Mouse (Mus musculus) limb, embryonic 15.5 days (tissue): ENCODE data around the gene Cog1. TPM values are rescaled to one million over a fixed set of nuclear protein-coding genes. Genes with fewer than 3 reads are reported as not detected.

Experiments
- ATAC-seq: fragments of 200-750 bp; cut with Nextera tagmentation; 2 replicates; pipeline ENCODE4 v1.8.0; 2017; ENCODE audit warnings: low read depth, moderate TSS enrichment; ENCODE audit not compliant: insufficient number of reproducible peaks, low FRiP score, low TSS enrichment
- H3K27ac ChIP-seq: fragments of 300-500 bp; sonication (generic); 2 replicates; pipeline ENCODE4 v1.5.1; 2015; ENCODE audit warnings: moderate library complexity, mild to moderate bottlenecking, inconsistent platforms
- H3K27me3 ChIP-seq: fragments of 300-500 bp; sonication (generic); 2 replicates; pipeline ENCODE4 v1.6.1; 2015; ENCODE audit warnings: inconsistent platforms
- H3K36me3 ChIP-seq: fragments of 300-500 bp; sonication (generic); 2 replicates; pipeline ENCODE4 v1.6.1; 2015; ENCODE audit warnings: inconsistent platforms
- H3K4me1 ChIP-seq: fragments of 300-500 bp; sonication (generic); 2 replicates; pipeline ENCODE4 v1.6.1; 2015; ENCODE audit warnings: inconsistent platforms
- H3K4me2 ChIP-seq: fragments of 300-500 bp; sonication (generic); 2 replicates; pipeline ENCODE4 v1.6.1; 2015; ENCODE audit warnings: mild to moderate bottlenecking, inconsistent platforms
- H3K4me3 ChIP-seq: fragments of 300-500 bp; sonication (generic); 2 replicates; pipeline ENCODE4 v1.5.1; 2015; ENCODE audit warnings: mild to moderate bottlenecking, inconsistent platforms
- H3K9ac ChIP-seq: fragments of 300-500 bp; sonication (generic); 2 replicates; pipeline ENCODE4 v1.6.1; 2015; ENCODE audit warnings: inconsistent platforms
- H3K9me3 ChIP-seq: fragments of 300-500 bp; sonication (generic); 2 replicates; pipeline ENCODE4 v1.6.1; 2016; ENCODE audit warnings: inconsistent platforms
- WGBS: fragments of 180-500 bp; shearing (Covaris S2); methylation state at CpG from one replicate; pipeline ENCODE4 v1.1.7; 2015; 5-methylcytosine and 5-hydroxymethylcytosine counted together
- polyA plus RNA-seq: library from polyadenylated mRNA; unstranded; fragments of >200 nt; fragmentation: Nextera tagmentation; extraction: Ambion mirVana; gene quantifications from 2 replicates; pipeline ENCODE4 v1.2.1, GENCODE M21; 2015

Gene Cog1
- polyA plus RNA-seq, 1 experiment from 2014 or later: 24.9 TPM

DNA sequence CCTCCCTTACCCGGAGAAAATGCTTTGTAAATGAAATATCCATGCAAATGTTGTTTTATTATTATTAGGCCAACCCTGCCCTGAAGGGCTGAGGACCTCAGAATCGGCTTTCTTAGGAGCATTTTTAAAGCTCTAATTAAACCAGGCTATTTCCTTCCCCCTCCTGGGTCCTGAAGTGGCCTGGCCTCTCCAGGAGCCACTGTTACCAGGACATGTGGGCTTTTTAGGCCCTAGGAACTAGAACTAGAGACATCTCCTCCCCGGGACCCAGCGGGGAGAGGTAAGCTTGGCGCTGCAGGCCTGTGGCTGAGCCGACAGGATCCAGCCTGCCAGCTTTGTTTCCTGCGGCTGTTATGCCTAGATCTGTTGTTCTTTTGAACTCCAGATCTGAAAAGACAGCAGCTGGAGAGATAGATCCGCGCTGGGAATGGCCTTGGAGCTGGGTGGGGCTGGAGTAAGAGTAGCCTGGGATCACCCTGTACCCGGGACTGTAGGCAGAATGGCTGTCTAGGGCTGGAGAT lies 61.3 kb downstream of the Cog1 start:
- WGBS: 6% methylated on average over 10 of the region's 10 CpGs
- Histone ChIP-seq H3K4me1 (peaks cover 23% of the 10 kb centered on the region), H3K27me3 (no peaks in the 10 kb centered on the region), H3K4me3 (no peak overlapping the region), H3K4me2 (no peak overlapping the region), H3K27ac (peak overlapping the region; percentile 73), H3K36me3 (no peaks in the 10 kb centered on the region), H3K9ac (no peak overlapping the region), H3K9me3 (no peaks in the 10 kb centered on the region)
- ATAC-seq: no peak

GRCm38 (mm10) chr11:113711061-113711460 lies 62.1 kb downstream of the Cog1 start:
- ATAC-seq: no peak
- 67% methylated on average over 1 of the region's 1 CpGs for WGBS
- H3K9me3 ChIP-seq: no peaks in the 10 kb centered on the region
- H3K4me3 ChIP-seq: no peak overlapping the region
- H3K4me1 ChIP-seq: peaks cover 23% of the 10 kb centered on the region
- H3K4me2 ChIP-seq: no peak overlapping the region
- no peaks in the 10 kb centered on the region for H3K27me3 ChIP-seq
- H3K27ac ChIP-seq: no peak overlapping the region
- no peak overlapping the region for H3K9ac ChIP-seq
- H3K36me3 ChIP-seq: no peaks in the 10 kb centered on the region

DNA sequence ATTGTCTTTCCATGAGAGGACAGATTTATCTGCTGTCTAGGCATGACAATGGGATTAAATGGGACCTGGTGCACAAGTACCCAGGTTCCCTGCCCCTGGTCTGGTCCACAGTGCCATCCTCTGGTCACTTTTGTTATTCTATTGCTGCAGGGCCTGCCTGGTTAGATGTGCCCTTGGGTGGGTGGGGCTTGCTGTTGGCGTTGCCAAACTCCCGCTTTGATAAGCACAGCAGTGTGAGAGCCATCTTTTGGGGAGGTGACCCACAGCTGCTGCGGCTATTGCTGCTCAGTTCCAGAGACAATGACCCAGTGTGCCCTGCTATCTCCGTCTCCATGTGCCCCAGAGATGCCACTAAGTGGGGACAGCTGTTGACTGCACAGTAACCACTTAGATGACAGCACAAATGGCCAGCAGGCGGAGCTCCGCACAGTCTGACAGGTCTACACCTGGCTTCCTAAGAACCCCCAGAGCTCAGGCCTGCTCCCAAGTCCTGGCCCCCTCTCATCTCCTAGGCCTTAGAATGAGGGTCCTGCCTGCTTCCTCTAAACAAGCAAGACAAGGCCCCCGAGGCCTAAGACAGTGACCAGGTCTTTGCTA lies 66.2 kb downstream of the Cog1 start:
- H3K9me3 ChIP-seq: no peaks in the 10 kb centered on the region
- ATAC-seq: no peak
- no peak overlapping the region for H3K4me3 ChIP-seq
- no peak overlapping the region for H3K9ac ChIP-seq
- H3K4me2 ChIP-seq: no peak overlapping the region
- no peaks in the 10 kb centered on the region for H3K36me3 ChIP-seq
- H3K27me3 ChIP-seq: no peaks in the 10 kb centered on the region
- H3K27ac ChIP-seq: no peak overlapping the region
- WGBS: 69% methylated on average over 7 of the region's 7 CpGs
- H3K4me1 ChIP-seq: peaks cover 9% of the 10 kb centered on the region

GRCm38 (mm10) chr11:113716132-113716531 lies 67.2 kb downstream of the Cog1 start:
- ATAC-seq: no peak
- Histone ChIP-seq H3K9ac (no peak overlapping the region), H3K27me3 (no peaks in the 10 kb centered on the region), H3K4me1 (0 out of 2 replicates have a peak, but pooled peaks cover 2% of the 10 kb centered on the region), H3K36me3 (no peaks in the 10 kb centered on the region), H3K9me3 (no peaks in the 10 kb centered on the region), H3K4me3 (no peak overlapping the region), H3K27ac (no peak overlapping the region), H3K4me2 (no peak overlapping the region)
- WGBS: 92% methylated on average over 2 of the region's 2 CpGs

Other genes starting within 250 kb of the Cog1 start
- gene Sstr2, start 29.8 kb upstream of the Cog1 start, polyA plus RNA-seq: 1.0 and 1.6 TPM in 2 replicates
- gene Slc39a11, start 910 bp downstream of the Cog1 start, polyA plus RNA-seq: 30.0 and 30.1 TPM in 2 replicates
- 45.6 and 46.0 TPM in 2 replicates for gene Fam104a, start 35.0 kb downstream of the Cog1 start, polyA plus RNA-seq
- gene D11Wsu47e, start 35.2 kb downstream of the Cog1 start, polyA plus RNA-seq: 19.2 and 21.5 TPM in 2 replicates
- 0.92 and 1.3 TPM in 2 replicates for gene Cpsf4l, start 60.8 kb downstream of the Cog1 start, polyA plus RNA-seq
- 70.1 and 72.4 TPM in 2 replicates for gene Cdc42ep4, start 102.7 kb downstream of the Cog1 start, polyA plus RNA-seq